9 mouse cellular contexts compared by ENCODE assay signal in the genomic region with DNA sequence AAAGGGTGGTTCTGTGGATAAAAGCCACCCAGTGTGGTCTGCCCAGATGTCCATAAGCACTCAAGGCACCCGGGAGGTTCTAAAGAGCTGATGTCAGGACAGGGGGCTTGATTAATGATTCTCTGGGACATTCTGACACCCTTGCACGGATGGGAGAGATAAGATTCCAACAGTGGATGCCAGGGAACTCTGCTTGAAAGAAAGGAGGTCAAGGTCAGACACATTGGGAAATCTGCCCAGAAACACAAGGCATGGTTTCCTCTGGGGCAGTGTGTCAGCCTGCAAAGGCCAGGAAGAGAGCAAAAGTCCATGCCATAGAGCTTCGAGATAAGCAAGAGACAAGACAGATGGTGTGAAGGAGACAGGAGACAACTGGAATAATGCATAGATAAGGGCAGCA.
DNase-seq lines count a peak whose midpoint lies in the region; ATAC-seq and TF ChIP-seq lines count a peak whose summit lies in the region.
"Had no signal": no experiment of that assay in that cellular context is flagged by ENCODE, and none has a peak within 500 bp of the region (broad histone marks: within the 10 kb centered on the region; RNA-seq: fewer than 3 reads in every experiment).

No protein-coding gene starts in this region.

- no peak overlapping the region for H3K9ac ChIP-seq in hindbrain, embryonic 13.5 days
- H3K9ac ChIP-seq in neural tube, embryonic 13.5 days, result no peak overlapping the region
- H3K9ac ChIP-seq in forebrain, embryonic 16.5 days (replicated peaks; ENCODE audit: low read depth, low read length), result no peak overlapping the region

- H3K27me3 ChIP-seq in hindbrain, embryonic 10.5 days (ENCODE audit: insufficient read depth, poor library complexity, severe bottlenecking), result no peaks in the 10 kb centered on the region
- H3K27me3 ChIP-seq in hindbrain, embryonic 13.5 days, result no peaks in the 10 kb centered on the region
- no peaks in the 10 kb centered on the region for H3K27me3 ChIP-seq in neural tube, embryonic 13.5 days
- H3K27me3 ChIP-seq in cerebellum, adult 2 months (ENCODE audit: control insufficient read depth, insufficient read depth, low read length), result no peaks in the 10 kb centered on the region
- no peaks in the 10 kb centered on the region for H3K27me3 ChIP-seq in forebrain, embryonic 16.5 days (replicated peaks; ENCODE audit: control insufficient read depth, insufficient read depth, low read length)

- no peaks in the 10 kb centered on the region for H3K36me3 ChIP-seq in hindbrain, embryonic 10.5 days
- H3K36me3 ChIP-seq in hindbrain, embryonic 13.5 days, result no peaks in the 10 kb centered on the region
- no peaks in the 10 kb centered on the region for H3K36me3 ChIP-seq in neural tube, embryonic 13.5 days
- H3K36me3 ChIP-seq in forebrain, embryonic 16.5 days (ENCODE audit: control insufficient read depth, insufficient read depth), result no peaks in the 10 kb centered on the region

- H3K4me1 ChIP-seq in hindbrain, embryonic 10.5 days (replicated peaks), result no peaks in the 10 kb centered on the region
- H3K4me1 ChIP-seq in hindbrain, embryonic 13.5 days (replicated peaks), result no peaks in the 10 kb centered on the region
- H3K4me1 ChIP-seq in neural tube, embryonic 13.5 days (replicated peaks), result 0 out of 2 replicates have a peak, but pooled peaks cover 4% of the 10 kb centered on the region
- no peaks in the 10 kb centered on the region for H3K4me1 ChIP-seq in cerebellum, adult 2 months (ENCODE audit: control insufficient read depth, insufficient read depth, low read length)
- no peaks in the 10 kb centered on the region for H3K4me1 ChIP-seq in forebrain, embryonic 16.5 days (replicated peaks; ENCODE audit: control insufficient read depth, insufficient read depth, low read length)

- 46% methylated on average over 3 of the region's 3 CpGs for WGBS in hindbrain, embryonic 10.5 days
- 25% methylated on average over 3 of the region's 3 CpGs for WGBS in hindbrain, embryonic 13.5 days
- WGBS in neural tube, embryonic 13.5 days, result 20% methylated on average over 3 of the region's 3 CpGs
- WGBS in cerebellum, adult 2 months, result 25% methylated on average over 3 of the region's 3 CpGs
- WGBS in forebrain, embryonic 16.5 days, result 71% methylated on average over 3 of the region's 3 CpGs

- H3K4me2 ChIP-seq in hindbrain, embryonic 13.5 days, result no peak overlapping the region
- no peak overlapping the region for H3K4me2 ChIP-seq in neural tube, embryonic 13.5 days
- no peak overlapping the region for H3K4me2 ChIP-seq in forebrain, embryonic 16.5 days (ENCODE audit: low read length)

- no peak for TF ChIP-seq POLR2A in cerebellum, adult 2 months (IDR thresholded peaks at IDR 0.05; ENCODE audit: borderline replicate concordance, insufficient read depth, low read length)

- no peaks in the 10 kb centered on the region for H3K9me3 ChIP-seq in hindbrain, embryonic 10.5 days
- H3K9me3 ChIP-seq in hindbrain, embryonic 13.5 days, result no peaks in the 10 kb centered on the region
- H3K9me3 ChIP-seq in neural tube, embryonic 13.5 days, result no peaks in the 10 kb centered on the region
- no peaks in the 10 kb centered on the region for H3K9me3 ChIP-seq in forebrain, embryonic 16.5 days (ENCODE audit: control insufficient read depth, low read length)

- peak; percentile 15 for DNase-seq in hindbrain, embryonic 10.5 days (ENCODE audit: low spot score)
- peak; percentile 54 to 65 for DNase-seq in heart, adult 18-20 months
- peak; percentile 33 to 45 for DNase-seq in kidney, adult 8-10 months
- no peak for DNase-seq in right cerebral cortex, adult 2 months (ENCODE audit: low spot score in 2 of 2)
- no peak for DNase-seq in cerebellum, adult 2 months

- TF ChIP-seq CTCF in cerebellum, adult 2 months (IDR thresholded peaks at IDR 0.05; ENCODE audit: borderline replicate concordance, insufficient read depth, low read depth, low read length), result no peak

- H3K27ac ChIP-seq in hindbrain, embryonic 10.5 days, result no peak overlapping the region
- H3K27ac ChIP-seq in hindbrain, embryonic 13.5 days, result no peak overlapping the region
- H3K27ac ChIP-seq in neural tube, embryonic 13.5 days (replicated peaks), result 0 out of 2 replicates have a peak overlapping the region, but pooled peaks have one; percentile 33
- H3K27ac ChIP-seq in cerebellum, adult 2 months (ENCODE audit: insufficient read depth, low read length), result no peak overlapping the region
- H3K27ac ChIP-seq in forebrain, embryonic 16.5 days (ENCODE audit: low read length), result no peak overlapping the region

- H3K4me3 ChIP-seq in hindbrain, embryonic 10.5 days, result no peak overlapping the region
- no peak overlapping the region for H3K4me3 ChIP-seq in hindbrain, embryonic 13.5 days
- H3K4me3 ChIP-seq in neural tube, embryonic 13.5 days, result no peak overlapping the region
- no peak overlapping the region for H3K4me3 ChIP-seq in cerebellum, adult 2 months (replicated peaks; ENCODE audit: insufficient read depth, low read depth, low read length)
- no peak overlapping the region for H3K4me3 ChIP-seq in forebrain, embryonic 16.5 days (replicated peaks; ENCODE audit: low read length)
- H3K4me3 ChIP-seq: erythroblast, embryonic 14.5 days had no signal

- ATAC-seq in hindbrain, embryonic 13.5 days (ENCODE audit: low FRiP score), result no peak
- ATAC-seq in neural tube, embryonic 13.5 days (ENCODE audit: low read depth), result no peak
- ATAC-seq in forebrain, embryonic 16.5 days, result no peak

Comparison
In these comparisons a context has a peak if more than half of its experiments do, and no peak if none do; other contexts are left out.
1. DNase-seq: peak in hindbrain, embryonic 10.5 days (single experiment), heart, adult 18-20 months (2 of 2) and kidney, adult 8-10 months (2 of 2); none in right cerebral cortex, adult 2 months (0 of 2) and cerebellum, adult 2 months (0 of 2).